Mouse (Mus musculus) myocyte (in vitro differentiated cells): ENCODE results near the gene Exosc1.

Experiments
- CEBPB ChIP-seq: IDR thresholded peaks from 2 replicates; pipeline ENCODE4 v1.6.1; 2011; ENCODE audit warnings: mild to moderate bottlenecking, moderate library complexity; ENCODE audit not compliant: poor library complexity, insufficient read depth, severe bottlenecking
- E2F4 ChIP-seq: IDR thresholded peaks from one replicate; pipeline ENCODE4 v1.6.1; 2011; ENCODE audit warnings: mild to moderate bottlenecking, control low read depth, moderate library complexity; ENCODE audit not compliant: insufficient read depth
- MAX ChIP-seq: IDR thresholded peaks from one replicate; pipeline ENCODE4 v1.6.1; 2011; ENCODE audit warnings: low read depth, mild to moderate bottlenecking, control low read depth
- MYOD1 ChIP-seq, 3 experiments: IDR thresholded peaks; one replicate each; pipeline ENCODE4 v1.6.1; 2011; ENCODE audit warnings: control low read depth in 2 of 3, low read depth in 2 of 3, mild to moderate bottlenecking in 2 of 3, moderate library complexity in 1 of 3; ENCODE audit not compliant: insufficient read length in 2 of 3, control insufficient read depth in 1 of 3
- MYOG ChIP-seq, 3 experiments: IDR thresholded peaks; one replicate each; pipeline ENCODE4 v1.6.1; 2011; ENCODE audit warnings: control low read depth in 2 of 3, low read depth in 2 of 3, mild to moderate bottlenecking in 2 of 3; ENCODE audit not compliant: insufficient read length in 2 of 3, control insufficient read depth in 1 of 3, insufficient read depth in 1 of 3
- POLR2A ChIP-seq: IDR thresholded peaks from one replicate; pipeline ENCODE4 v1.6.1; 2011; ENCODE audit warnings: low read depth, mild to moderate bottlenecking, control low read depth, moderate library complexity; ENCODE audit not compliant: insufficient read length
- POLR2AphosphoS2 ChIP-seq: IDR thresholded peaks from one replicate; pipeline ENCODE4 v1.6.1; 2011; ENCODE audit warnings: low read depth, control low read depth; ENCODE audit not compliant: insufficient read length
- TCF12 ChIP-seq: IDR thresholded peaks from one replicate; pipeline ENCODE4 v1.6.1; 2011; ENCODE audit warnings: mild to moderate bottlenecking, control low read depth; ENCODE audit not compliant: poor library complexity, insufficient read depth, severe bottlenecking
- TCF3 ChIP-seq: IDR thresholded peaks from one replicate; pipeline ENCODE4 v1.6.1; 2011; ENCODE audit warnings: low read depth, control low read depth; ENCODE audit not compliant: insufficient read length
- USF1 ChIP-seq: IDR thresholded peaks from one replicate; pipeline ENCODE4 v1.6.1; 2011; ENCODE audit warnings: low read depth, mild to moderate bottlenecking, control low read depth, moderate library complexity

DNA sequence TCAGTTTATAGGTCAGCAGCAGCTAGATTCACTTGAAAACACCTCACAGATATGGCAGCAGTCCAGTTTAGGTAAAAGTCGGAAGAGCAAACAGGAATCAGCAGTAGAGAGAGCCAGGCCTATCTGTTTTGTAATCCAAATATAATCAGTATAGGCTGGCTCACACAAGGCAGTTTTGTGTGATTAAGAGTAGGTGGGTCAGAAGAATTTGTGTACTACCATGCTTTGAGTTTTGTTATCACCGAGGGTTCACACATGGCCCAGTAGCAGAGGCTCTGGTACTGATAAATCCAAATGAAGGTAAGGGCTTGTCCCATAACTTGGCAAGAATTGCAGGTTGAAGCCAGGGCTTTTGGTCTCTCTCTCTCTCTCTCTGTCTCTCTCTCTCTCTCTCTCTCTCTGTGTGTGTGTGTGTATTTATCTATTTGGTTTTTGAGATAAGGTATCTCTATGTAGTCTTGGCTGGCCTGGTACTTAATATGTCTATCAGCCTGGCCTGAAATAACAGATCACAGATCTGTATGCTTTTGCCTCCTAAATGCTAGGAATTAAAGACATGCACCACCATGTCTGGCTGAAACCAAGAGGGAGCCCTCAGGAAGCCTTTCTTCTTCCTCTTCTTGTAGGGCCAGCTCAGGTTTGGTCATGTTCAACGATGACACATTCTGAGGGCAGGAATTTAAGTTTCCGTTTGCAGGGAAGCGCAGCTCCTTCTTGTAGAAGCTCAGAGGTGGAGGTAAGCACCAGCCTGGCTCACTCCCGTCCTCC is 26.7 kb downstream of the Exosc1 start:
- no peak for TF ChIP-seq E2F4
- TF ChIP-seq POLR2A: no peak
- no peak for TF ChIP-seq POLR2AphosphoS2
- no peak for TF ChIP-seq MYOG (IDR thresholded peaks at IDR 0.05; ENCODE audit: control insufficient read depth in 1 of 3, insufficient read depth in 1 of 3, insufficient read length in 2 of 3, low read depth in 2 of 3)
- no peak for TF ChIP-seq TCF3
- TF ChIP-seq USF1: no peak
- no peak for TF ChIP-seq TCF12
- no peak for TF ChIP-seq MAX
- TF ChIP-seq CEBPB: no peak
- no peak for TF ChIP-seq MYOD1 (IDR thresholded peaks at IDR 0.05; ENCODE audit: control insufficient read depth in 1 of 3, insufficient read length in 2 of 3, low read depth in 2 of 3)
